Mouse (Mus musculus) liver, embryonic 11.5 days (tissue): ENCODE measurements around the gene St8sia2. TPM values are rescaled to one million over a fixed set of nuclear protein-coding genes. Genes with fewer than 3 reads are reported as not detected.
"Not testable (repeated sequence)": the region's sequence is repeated elsewhere in the genome, so short reads cannot be mapped to it uniquely, and the experiment has no call there.

Source experiments
- ATAC-seq: fragments of 200-750 bp; cut with Nextera tagmentation; replicated peaks from 2 replicates; pipeline ENCODE4 v1.8.0; 2017; ENCODE audit warnings: moderate number of reproducible peaks, mild to moderate bottlenecking, moderate TSS enrichment, moderate library complexity; ENCODE audit not compliant: low FRiP score
- DNase-seq: peaks from one replicate; pipeline ENCODE4 v3.0.0-alpha.2; 2017; ENCODE audit warnings: low spot score
- H3K27ac ChIP-seq: fragments of 300-500 bp; sonication (generic); 2 replicates; pipeline ENCODE4 v1.5.1; 2014; ENCODE audit warnings: mild to moderate bottlenecking, low read depth, low read length, control low read depth
- H3K27me3 ChIP-seq: fragments of 300-500 bp; sonication (generic); replicated peaks from 2 replicates; pipeline ENCODE4 v1.6.1; 2014; ENCODE audit warnings: low read length, mixed read lengths; ENCODE audit not compliant: control insufficient read depth, insufficient read depth
- H3K36me3 ChIP-seq: fragments of 300-500 bp; sonication (generic); 2 replicates; pipeline ENCODE4 v1.6.1; 2014; ENCODE audit warnings: mild to moderate bottlenecking, low read length, moderate library complexity, mixed read lengths; ENCODE audit not compliant: control insufficient read depth, insufficient read depth
- H3K4me1 ChIP-seq: fragments of 300-500 bp; sonication (generic); replicated peaks from 2 replicates; pipeline ENCODE4 v1.6.1; 2014; ENCODE audit warnings: low read length, mixed read lengths; ENCODE audit not compliant: control insufficient read depth, insufficient read depth
- H3K4me2 ChIP-seq: fragments of 300-500 bp; sonication (generic); 2 replicates; pipeline ENCODE4 v1.6.1; 2014; ENCODE audit warnings: mild to moderate bottlenecking, control low read depth, moderate library complexity
- H3K4me3 ChIP-seq: fragments of 300-500 bp; sonication (generic); 2 replicates; pipeline ENCODE4 v1.5.1; 2014; ENCODE audit warnings: low read depth, low read length, control low read depth
- H3K9ac ChIP-seq: fragments of 300-500 bp; sonication (generic); 2 replicates; pipeline ENCODE4 v1.6.1; 2014; ENCODE audit warnings: low read depth, low read length, control low read depth
- H3K9me3 ChIP-seq: fragments of 300-500 bp; sonication (generic); 2 replicates; pipeline ENCODE4 v1.6.1; 2016; ENCODE audit warnings: low read length, inconsistent platforms, mixed read lengths; ENCODE audit not compliant: control insufficient read depth
- WGBS: fragments of 180-500 bp; shearing (Covaris S2); extraction: QIAGEN DNeasy Blood & Tissue Kit; methylation state at CpG from one replicate; pipeline ENCODE4 v1.1.7; 2014; 5-methylcytosine and 5-hydroxymethylcytosine counted together
- polyA plus RNA-seq: library from polyadenylated mRNA; unstranded; fragments of >200 nt; fragmentation: Nextera tagmentation; extraction: Ambion mirVana; gene quantifications from 2 replicates; pipeline ENCODE4 v1.2.1, GENCODE M21; 2014

Gene St8sia2
- polyA plus RNA-seq, 1 experiment from 2014 or later, result 3.5 TPM

DNA sequence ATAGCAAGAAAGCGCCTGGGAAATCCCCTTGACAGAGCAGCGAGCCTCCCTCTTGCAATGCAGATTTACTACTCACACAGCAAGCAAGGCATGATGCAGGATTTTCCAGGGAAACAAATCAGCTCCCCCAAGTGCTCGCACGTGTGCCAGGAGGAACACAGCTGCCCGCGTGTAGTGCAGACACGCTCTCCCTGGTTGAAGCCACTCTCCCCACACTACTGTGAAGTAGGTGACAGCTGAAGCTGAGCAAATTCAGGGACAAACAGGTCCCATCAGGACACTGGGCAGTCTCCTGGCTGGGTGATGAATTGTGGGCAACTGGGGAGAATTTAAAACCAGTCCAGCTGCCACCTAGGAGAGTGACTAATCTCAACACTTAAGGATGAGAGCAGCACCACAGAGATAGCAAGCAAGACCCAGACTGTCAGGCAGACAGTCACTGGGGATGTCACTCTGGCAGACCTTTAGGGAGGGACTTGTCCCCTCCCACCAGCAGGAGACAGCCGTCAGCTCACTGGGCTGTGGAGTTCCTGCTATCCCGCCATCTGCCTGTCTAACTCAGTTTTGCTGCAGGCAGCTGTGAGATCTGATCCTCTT, 6.6 kb downstream of the St8sia2 start:
- Histone ChIP-seq H3K9ac (no peak overlapping the region), H3K27ac (no peak overlapping the region), H3K4me1 (no peaks in the 10 kb centered on the region), H3K4me3 (no peak overlapping the region), H3K4me2 (no peak overlapping the region), H3K9me3 (no peaks in the 10 kb centered on the region), H3K27me3 (peaks cover 12% of the 10 kb centered on the region), H3K36me3 (no peaks in the 10 kb centered on the region)
- ATAC-seq (no peak), DNase-seq (no peak)
- 11% methylated on average over 9 of the region's 9 CpGs for WGBS

DNA sequence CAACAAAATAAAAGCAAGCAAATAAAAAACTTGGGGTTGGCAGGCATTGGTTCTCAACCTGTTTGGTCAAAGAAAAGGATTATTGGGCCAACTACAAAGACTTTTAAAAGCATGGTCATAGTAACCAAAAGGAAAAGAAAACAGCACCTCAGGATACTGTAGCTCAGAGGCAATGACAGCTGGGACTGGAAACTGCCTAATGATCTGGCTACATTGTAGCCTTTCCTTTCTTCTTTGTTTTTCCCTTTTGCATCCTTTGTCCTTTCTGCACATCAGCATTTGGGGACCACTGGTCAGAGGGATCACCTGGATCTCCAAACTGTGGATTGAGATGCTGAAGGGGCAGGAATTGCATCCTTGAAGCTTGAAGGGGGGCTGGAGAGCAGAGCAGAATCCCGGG, 7.1 kb downstream of the St8sia2 start:
- DNase-seq, result no peak
- ATAC-seq, result no peak
- H3K4me2 ChIP-seq, result no peak overlapping the region
- H3K27me3 ChIP-seq, result peaks cover 7% of the 10 kb centered on the region
- WGBS, result 5% methylated on average over 1 of the region's 1 CpGs
- H3K9ac ChIP-seq, result no peak overlapping the region
- no peak overlapping the region for H3K27ac ChIP-seq
- no peaks in the 10 kb centered on the region for H3K36me3 ChIP-seq
- H3K4me1 ChIP-seq, result no peaks in the 10 kb centered on the region
- no peak overlapping the region for H3K4me3 ChIP-seq
- H3K9me3 ChIP-seq, result no peaks in the 10 kb centered on the region

DNA sequence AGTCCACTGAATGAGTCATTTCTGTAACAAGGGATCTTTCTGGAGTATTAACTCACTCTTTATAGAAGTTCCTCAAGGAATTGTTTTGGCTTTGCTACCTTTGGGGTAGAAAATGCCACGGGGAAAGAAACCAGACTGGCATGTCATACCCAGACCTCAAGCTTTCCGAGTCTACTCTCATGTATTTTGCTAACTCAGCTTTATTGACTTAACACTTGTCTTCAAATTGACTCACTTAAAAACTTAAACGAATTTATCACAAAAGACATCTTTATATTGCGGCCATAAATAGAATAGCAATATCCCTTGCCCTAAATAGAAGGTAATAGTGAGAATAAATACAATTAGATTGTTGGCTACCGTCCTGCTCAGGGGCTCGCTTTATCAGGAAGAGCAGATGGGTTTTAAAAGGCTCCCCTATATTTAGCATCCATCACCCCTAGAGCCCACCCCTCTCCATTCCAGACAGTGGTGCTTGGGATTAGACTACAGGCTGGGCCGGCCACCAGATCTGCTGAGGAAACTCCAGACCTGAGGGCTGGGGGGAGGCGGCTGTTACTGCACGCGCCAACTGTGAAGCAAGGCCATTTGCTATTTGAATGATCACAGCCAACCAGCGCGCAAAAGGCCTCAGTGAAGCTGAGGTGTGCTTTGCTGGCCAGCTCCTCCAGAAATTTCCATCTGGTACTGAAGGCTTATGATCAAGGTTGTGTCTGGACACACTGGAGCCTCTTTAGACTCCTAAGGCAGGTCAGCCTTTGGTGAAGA, 12.6 kb downstream of the St8sia2 start:
- ATAC-seq (no peak), DNase-seq (no peak)
- no peaks in the 10 kb centered on the region for H3K9me3 ChIP-seq
- H3K4me1 ChIP-seq, result no peaks in the 10 kb centered on the region
- WGBS, result 80% methylated on average over 12 of the region's 12 CpGs
- no peak overlapping the region for H3K27ac ChIP-seq
- H3K4me3 ChIP-seq, result no peak overlapping the region
- no peak overlapping the region for H3K4me2 ChIP-seq
- H3K27me3 ChIP-seq, result no peaks in the 10 kb centered on the region
- H3K9ac ChIP-seq, result no peak overlapping the region
- H3K36me3 ChIP-seq, result no peaks in the 10 kb centered on the region

DNA sequence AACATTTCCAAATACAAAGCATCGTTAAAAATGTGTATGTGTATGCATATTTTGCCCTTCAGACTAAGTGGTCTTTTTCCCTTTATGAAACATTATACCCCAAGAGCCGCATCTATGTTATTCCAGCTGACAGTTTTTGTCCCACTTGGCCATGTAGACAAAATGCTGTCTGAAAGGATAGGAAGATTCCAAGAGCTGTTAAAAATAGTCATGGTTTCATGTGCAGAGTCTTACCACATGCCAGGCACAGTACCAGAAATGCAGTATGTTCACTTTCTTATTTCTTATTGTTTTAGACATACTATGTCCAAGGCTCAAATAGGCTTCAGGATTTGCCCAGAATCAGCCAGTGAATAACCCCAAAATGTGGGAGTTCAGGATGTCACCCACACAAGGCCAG, 24.1 kb downstream of the St8sia2 start:
- Histone ChIP-seq H3K4me3 (no peak overlapping the region), H3K36me3 (no peaks in the 10 kb centered on the region), H3K27me3 (no peaks in the 10 kb centered on the region), H3K27ac (no peak overlapping the region), H3K9me3 (no peaks in the 10 kb centered on the region), H3K4me2 (no peak overlapping the region), H3K4me1 (no peaks in the 10 kb centered on the region), H3K9ac (no peak overlapping the region)
- ATAC-seq, result no peak
- 76% methylated on average over 2 of the region's 2 CpGs for WGBS
- DNase-seq, result no peak

DNA sequence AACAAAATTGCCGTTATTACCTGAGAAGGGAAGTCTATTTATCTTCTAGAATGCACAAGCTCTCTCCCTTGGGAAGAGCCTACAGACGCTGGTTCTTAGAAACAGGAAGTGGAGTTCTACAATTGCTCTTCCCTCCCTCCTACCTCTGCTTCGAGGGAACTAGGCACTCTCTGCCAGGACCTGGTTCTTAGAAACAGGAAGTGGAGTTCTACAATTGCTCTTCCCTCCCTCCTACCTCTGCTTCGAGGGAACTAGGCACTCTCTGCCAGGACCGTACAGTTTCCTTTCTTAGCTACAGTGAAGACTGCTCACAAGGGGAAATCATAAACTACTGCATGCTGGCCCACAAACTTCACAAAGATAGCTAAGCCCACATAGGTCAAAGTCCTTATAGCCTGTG, 41.3 kb downstream of the St8sia2 start:
- WGBS, result 27% methylated on average over 5 of the region's 5 CpGs
- not testable (repeated sequence) for H3K27me3 ChIP-seq

DNA sequence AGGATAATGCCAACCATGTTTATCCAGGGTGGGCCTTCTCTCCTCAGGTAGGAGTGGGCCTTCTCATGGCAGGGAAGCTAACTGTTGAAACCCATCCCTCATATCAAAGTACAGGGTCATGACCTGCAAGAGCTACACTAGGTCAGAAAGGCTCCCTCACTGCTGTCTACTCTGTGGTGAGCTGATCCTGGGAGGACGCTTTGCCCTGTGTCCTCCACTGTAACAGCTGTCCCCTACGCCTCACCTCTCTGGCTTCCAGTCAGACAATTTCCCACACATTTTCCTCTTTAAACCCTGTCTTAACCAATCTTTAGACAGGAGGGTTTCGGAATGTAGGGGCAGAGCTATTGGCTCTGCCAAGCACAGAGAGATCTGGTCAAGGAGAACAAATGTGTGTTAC, 48.3 kb downstream of the St8sia2 start:
- Histone ChIP-seq H3K9ac (no peak overlapping the region), H3K27me3 (no peaks in the 10 kb centered on the region), H3K4me2 (no peak overlapping the region), H3K27ac (no peak overlapping the region), H3K4me1 (no peaks in the 10 kb centered on the region), H3K4me3 (no peak overlapping the region), H3K36me3 (no peaks in the 10 kb centered on the region), H3K9me3 (no peaks in the 10 kb centered on the region)
- ATAC-seq, result no peak
- DNase-seq, result no peak
- WGBS, result 73% methylated on average over 3 of the region's 3 CpGs

More for the DNA sequence above, 41.3 kb downstream of the St8sia2 start:
- ATAC-seq, H3K4me1 ChIP-seq, H3K4me2 ChIP-seq, H3K9ac ChIP-seq, H3K36me3 ChIP-seq, H3K4me3 ChIP-seq, H3K27ac ChIP-seq, DNase-seq, H3K9me3 ChIP-seq: not testable (repeated sequence)

DNA sequence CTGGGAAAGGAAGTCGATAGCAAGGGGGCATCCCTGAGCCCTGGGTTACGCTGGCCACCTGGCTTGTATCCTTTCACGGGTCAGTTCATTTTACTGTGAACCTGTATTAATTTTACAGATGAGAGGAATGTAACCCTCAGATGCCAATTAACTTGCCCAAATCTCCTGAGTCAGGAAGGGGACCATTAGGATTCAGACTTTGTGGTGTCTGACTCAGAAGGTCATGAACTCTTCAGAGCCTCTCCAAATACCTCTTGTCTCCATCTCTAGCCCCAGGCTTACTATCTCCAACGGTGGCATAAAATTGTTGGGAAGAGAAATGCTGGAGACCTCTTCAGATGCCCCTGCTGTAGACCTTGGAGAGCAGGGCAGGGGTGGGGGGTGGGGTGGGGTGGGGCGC, 51.1 kb downstream of the St8sia2 start:
- Histone ChIP-seq H3K27ac (no peak overlapping the region), H3K4me3 (no peak overlapping the region), H3K27me3 (no peaks in the 10 kb centered on the region), H3K4me1 (no peaks in the 10 kb centered on the region), H3K4me2 (no peak overlapping the region), H3K9me3 (no peaks in the 10 kb centered on the region), H3K9ac (no peak overlapping the region), H3K36me3 (no peaks in the 10 kb centered on the region)
- no peak for ATAC-seq
- no peak for DNase-seq
- 86% methylated on average over 5 of the region's 5 CpGs for WGBS

DNA sequence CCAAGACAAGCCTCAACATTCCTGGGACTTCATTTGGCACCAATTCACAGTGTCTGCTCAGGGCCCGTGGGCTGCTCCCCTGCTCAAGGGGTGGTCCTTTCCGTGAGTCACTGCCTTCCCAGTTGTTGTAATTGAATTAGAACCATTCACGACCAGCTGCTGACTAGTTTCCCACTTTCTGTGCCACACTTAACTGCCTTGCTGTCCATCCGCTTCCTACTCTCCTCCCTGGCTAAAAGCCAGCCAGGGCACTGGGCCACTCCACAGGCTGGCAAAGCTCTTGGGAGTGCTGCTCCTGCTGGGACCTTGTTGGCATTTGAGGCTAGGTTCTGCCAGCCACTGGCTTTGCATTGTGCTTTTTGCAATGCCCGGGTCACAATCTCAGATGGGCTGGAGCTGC, 59.0 kb downstream of the St8sia2 start:
- 64% methylated on average over 5 of the region's 5 CpGs for WGBS
- no peaks in the 10 kb centered on the region for H3K9me3 ChIP-seq

DNA sequence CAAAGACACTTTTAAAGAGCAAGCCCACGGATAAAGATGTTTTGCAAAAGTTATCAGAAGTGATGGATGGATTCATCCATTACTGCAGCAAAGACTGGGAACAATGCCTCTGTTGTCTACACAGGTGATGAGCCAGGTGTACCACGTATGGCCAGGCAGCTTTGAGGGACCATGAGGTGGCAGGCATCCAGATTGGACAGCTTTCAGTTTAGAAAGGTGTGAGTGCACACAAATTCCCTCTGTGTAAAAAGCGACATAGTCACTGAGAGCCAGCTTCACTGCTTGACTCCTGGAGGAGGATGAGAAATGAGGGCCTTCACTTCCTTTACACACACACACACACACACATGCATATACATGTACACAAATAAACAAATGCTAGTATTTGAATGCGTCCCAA, 60.4 kb downstream of the St8sia2 start:
- Histone ChIP-seq H3K9me3 (no peaks in the 10 kb centered on the region), H3K4me3 (no peak overlapping the region), H3K36me3 (no peaks in the 10 kb centered on the region), H3K27ac (no peak overlapping the region), H3K4me2 (no peak overlapping the region), H3K27me3 (no peaks in the 10 kb centered on the region), H3K4me1 (no peaks in the 10 kb centered on the region), H3K9ac (no peak overlapping the region)
- ATAC-seq, result no peak
- no peak for DNase-seq
- WGBS, result 74% methylated on average over 4 of the region's 4 CpGs

More for the DNA sequence above, 59.0 kb downstream of the St8sia2 start:
- H3K9ac ChIP-seq, result no peak overlapping the region
- H3K4me3 ChIP-seq, result no peak overlapping the region
- H3K27me3 ChIP-seq, result no peaks in the 10 kb centered on the region
- no peak overlapping the region for H3K4me2 ChIP-seq
- ATAC-seq (no peak), DNase-seq (no peak)
- H3K27ac ChIP-seq, result no peak overlapping the region
- H3K4me1 ChIP-seq, result no peaks in the 10 kb centered on the region
- H3K36me3 ChIP-seq, result no peaks in the 10 kb centered on the region
